Mouse (Mus musculus) spleen, adult 2 months (tissue): ENCODE data around the gene Eif5a2.

Experiments
- CTCF ChIP-seq: fragments of 200-500 bp; IDR thresholded peaks from 2 replicates; pipeline ENCODE4 v1.5.1; 2011; ENCODE audit warnings: mild to moderate bottlenecking, inconsistent platforms; ENCODE audit not compliant: insufficient read depth, insufficient read length, insufficient replicate concordance; ENCODE audit errors: extremely low read depth
- POLR2A ChIP-seq: fragments of 200-500 bp; IDR thresholded peaks from 2 replicates; pipeline ENCODE4 v1.6.1; 2011; ENCODE audit warnings: low read depth, low read length, inconsistent platforms

DNA sequence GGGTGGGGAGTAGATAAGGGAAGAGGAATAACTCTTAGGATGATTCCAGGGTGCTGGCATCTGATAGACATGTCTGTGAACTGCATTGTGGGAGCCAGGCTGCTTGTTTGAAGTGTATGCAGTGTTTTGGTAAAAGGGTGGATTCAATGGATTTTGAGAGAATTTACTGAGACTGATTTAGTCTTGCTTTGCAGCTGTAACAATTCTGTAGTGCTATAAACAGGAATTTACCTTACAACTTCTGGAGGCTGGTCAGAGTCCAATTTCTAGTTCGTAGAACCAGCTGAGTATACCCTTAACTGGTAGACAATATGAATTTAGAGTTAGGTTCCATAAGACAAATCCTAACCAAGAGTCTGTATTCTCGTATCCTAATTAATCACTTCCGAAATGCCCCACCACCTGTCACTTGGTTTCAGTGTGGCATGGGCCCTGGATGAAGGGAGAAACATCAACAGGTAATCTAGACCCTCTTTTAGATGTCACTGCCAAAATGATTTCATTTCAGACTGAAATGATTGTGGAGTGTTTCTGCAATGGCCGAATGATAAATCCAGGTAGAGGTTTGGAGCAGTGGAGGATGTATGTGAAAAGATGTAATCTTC is 27.1 kb downstream of the Eif5a2 start:
- TF ChIP-seq CTCF (no peak), POLR2A (no peak)
